Mouse (Mus musculus) midbrain, embryonic 10.5 days (tissue): Measurements from ENCODE around the gene Terb1. TPM values are rescaled to one million over a fixed set of nuclear protein-coding genes. Genes with fewer than 3 reads are reported as not detected.

ENCODE experiments used
- DNase-seq: peaks from one replicate; pipeline ENCODE4 v3.0.0-alpha.2; 2017; ENCODE audit warnings: low spot score
- H3K27ac ChIP-seq: fragments of 300-500 bp; sonication (generic); replicated peaks from 2 replicates; pipeline ENCODE4 v1.5.1; 2016; ENCODE audit warnings: mild to moderate bottlenecking
- H3K27me3 ChIP-seq: fragments of 300-500 bp; sonication (generic); 2 replicates; pipeline ENCODE4 v1.6.1; 2016; ENCODE audit warnings: low read depth, mild to moderate bottlenecking; ENCODE audit not compliant: poor library complexity, severe bottlenecking
- H3K36me3 ChIP-seq: fragments of 300-500 bp; sonication (generic); 2 replicates; pipeline ENCODE4 v1.6.1; 2016; ENCODE audit warnings: mild to moderate bottlenecking, moderate library complexity
- H3K4me1 ChIP-seq: fragments of 300-500 bp; sonication (generic); 2 replicates; pipeline ENCODE4 v1.6.1; 2016
- H3K4me3 ChIP-seq: fragments of 300-500 bp; sonication (generic); 2 replicates; pipeline ENCODE4 v1.5.1; 2016; ENCODE audit warnings: mild to moderate bottlenecking, moderate library complexity
- H3K9me3 ChIP-seq: fragments of 300-500 bp; sonication (generic); replicated peaks from 2 replicates; pipeline ENCODE4 v1.6.1; 2016; ENCODE audit warnings: mild to moderate bottlenecking
- WGBS: fragments of 180-500 bp; shearing (Covaris S2); methylation state at CpG from one replicate; pipeline ENCODE4 v1.1.7; 2016; 5-methylcytosine and 5-hydroxymethylcytosine counted together
- polyA plus RNA-seq: library from polyadenylated mRNA; unstranded; fragments of >200 nt; fragmentation: Nextera tagmentation; extraction: Ambion mirVana; gene quantifications from 2 replicates; pipeline ENCODE4 v1.2.1, GENCODE M21; 2016

The Terb1 gene
- 0.16 and 0.22 TPM in 2 replicates for polyA plus RNA-seq

DNA sequence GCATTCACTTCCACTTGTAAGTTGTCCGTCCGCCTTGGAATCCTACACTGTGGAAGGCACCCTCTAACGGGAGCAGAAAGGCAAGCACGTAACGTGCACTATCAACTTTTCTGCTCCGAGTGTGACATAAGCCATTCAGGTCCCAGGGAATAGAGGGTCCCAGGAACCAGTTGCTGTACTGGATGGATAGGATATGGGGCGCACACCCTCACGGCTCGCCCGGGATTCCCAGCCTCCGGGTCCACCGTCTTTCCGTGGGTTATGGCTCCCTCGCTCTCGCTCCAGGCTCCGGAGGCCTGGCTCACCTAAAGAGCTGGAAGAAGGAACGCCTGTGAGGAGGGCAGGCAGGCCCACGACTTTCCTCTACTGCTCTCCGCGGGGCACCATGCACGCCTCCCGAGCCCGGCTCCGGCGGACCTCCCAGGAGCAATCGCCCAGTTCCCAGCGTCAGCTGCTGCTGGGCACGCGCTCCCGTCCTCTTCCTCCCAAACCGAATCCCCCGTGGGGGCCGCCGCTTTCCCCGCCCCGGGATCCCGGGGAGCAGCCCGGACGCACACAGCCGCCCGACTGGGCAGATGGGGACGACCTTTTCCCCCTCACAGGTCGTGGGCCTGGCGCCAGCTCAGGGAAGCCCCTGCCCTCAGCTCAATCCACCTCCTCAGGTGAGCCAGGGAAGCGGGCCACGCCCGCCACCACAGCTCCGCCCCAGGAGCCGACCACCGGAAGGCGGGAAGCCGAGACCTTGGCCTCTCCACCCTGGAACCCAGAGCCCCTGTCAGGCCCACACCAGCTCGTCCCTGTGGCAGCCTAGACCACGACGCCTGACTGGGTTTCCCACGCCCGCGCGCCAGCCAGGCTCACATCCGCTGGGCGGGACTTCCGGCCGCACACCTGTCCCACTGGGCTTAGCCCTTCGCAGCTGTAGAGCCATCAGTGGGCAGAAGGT is at the start of gene Terb1:
Terb1 (minus strand) TSS at position 850 of the 946 bp plus-strand sequence.
- peak; percentile 45 for DNase-seq
- no peaks in the 10 kb centered on the region for H3K9me3 ChIP-seq
- peaks cover 10% of the 10 kb centered on the region; the same call in 1 of the 2 replicates for H3K27me3 ChIP-seq
- peaks cover 16% of the 10 kb centered on the region for H3K4me1 ChIP-seq
- peak within 1 kb of the TSS; percentile 63 for H3K27ac ChIP-seq
- peaks cover 24% of the 10 kb centered on the region for H3K36me3 ChIP-seq
- WGBS: 2% methylated on average over 64 of the region's 64 CpGs
- peak within 1 kb of the TSS; percentile 76 for H3K4me3 ChIP-seq

DNA sequence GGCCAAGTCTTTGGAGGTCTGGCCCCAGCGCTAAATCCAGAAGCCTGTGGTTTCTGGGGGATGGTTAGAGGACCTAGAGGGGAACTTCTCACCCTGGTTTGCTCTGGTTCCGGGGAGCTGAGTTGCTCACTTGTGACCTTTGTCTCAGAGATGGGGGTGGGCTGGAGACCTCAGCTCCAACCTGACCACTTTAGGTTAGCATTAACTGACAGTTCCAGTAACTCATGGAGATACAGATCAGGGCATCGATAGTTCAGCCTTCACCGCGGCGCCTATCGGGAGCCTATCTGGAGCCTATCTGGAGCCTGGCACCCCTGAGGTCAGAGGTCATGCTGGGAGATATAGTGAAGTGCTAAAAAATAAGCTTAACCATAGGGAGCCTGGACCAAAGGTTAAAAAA is 47.5 kb upstream of the Terb1 start:
- H3K4me1 ChIP-seq: no peaks in the 10 kb centered on the region
- 83% methylated on average over 7 of the region's 7 CpGs for WGBS
- H3K27me3 ChIP-seq: no peaks in the 10 kb centered on the region; the same call in 1 of the 2 replicates
- H3K4me3 ChIP-seq: no peak overlapping the region
- H3K27ac ChIP-seq: no peak overlapping the region
- H3K36me3 ChIP-seq: no peaks in the 10 kb centered on the region
- no peaks in the 10 kb centered on the region for H3K9me3 ChIP-seq
- no peak for DNase-seq

DNA sequence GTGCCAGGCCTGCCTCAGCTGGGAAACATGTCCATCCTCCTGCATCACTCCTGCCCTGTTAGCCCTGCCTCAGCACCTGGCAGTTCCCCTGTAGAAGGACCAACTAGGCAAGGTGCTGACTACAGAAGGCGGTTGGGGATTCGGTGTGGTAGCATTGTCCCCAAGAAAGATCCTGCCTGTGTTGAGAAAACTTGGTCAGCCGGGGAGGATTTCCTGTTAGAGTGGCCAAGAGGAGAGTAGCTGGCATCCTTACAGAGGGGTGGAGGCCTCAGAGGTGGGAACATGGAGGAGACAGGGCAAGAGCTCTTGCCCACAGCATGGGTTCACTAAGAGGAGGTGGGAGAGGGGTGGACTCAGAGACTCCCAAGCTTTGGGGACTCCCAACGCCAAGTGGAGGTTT is 45.5 kb upstream of the Terb1 start:
- no peaks in the 10 kb centered on the region; the same call in 1 of the 2 replicates for H3K27me3 ChIP-seq
- 0 out of 2 replicates have a peak, but pooled peaks cover 7% of the 10 kb centered on the region for H3K4me1 ChIP-seq
- no peak overlapping the region for H3K4me3 ChIP-seq
- no peak overlapping the region for H3K27ac ChIP-seq
- no peaks in the 10 kb centered on the region for H3K36me3 ChIP-seq
- no peaks in the 10 kb centered on the region for H3K9me3 ChIP-seq
- no peak for DNase-seq
- WGBS: 89% methylated on average over 4 of the region's 4 CpGs

DNA sequence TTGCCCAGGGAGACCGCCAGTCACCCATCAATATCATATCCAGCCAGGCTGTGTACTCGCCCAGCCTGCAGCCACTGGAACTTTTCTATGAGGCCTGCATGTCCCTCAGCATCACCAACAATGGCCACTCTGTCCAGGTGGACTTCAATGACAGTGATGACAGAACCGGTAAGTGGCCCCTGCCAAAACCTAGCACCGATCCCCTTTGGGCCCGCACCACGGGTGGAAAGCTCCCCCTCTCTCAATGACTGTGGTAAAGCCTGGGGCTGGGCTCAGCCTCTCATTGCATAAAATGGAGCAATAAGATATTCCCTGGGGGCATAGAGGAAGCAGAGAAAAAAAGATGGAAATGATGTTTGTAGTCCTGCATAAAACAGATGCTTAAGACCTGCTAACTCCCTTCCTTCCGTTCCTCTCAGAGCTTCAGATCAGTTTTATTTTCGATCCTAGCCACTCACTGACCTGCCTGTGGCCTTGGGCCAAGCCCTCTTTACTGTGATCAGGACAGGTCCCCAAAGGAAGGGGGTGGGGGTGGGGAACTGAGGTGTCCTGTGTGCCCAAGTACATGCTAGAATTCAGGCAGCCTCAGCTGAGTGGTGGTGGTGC is 33.8 kb upstream of the Terb1 start:
- Histone ChIP-seq H3K4me1 (peaks cover 21% of the 10 kb centered on the region), H3K36me3 (no peaks in the 10 kb centered on the region), H3K27ac (no peak overlapping the region), H3K9me3 (no peaks in the 10 kb centered on the region), H3K27me3 (peaks cover 60% of the 10 kb centered on the region), H3K4me3 (no peak overlapping the region)
- no peak for DNase-seq
- WGBS: 86% methylated on average over 8 of the region's 8 CpGs

DNA sequence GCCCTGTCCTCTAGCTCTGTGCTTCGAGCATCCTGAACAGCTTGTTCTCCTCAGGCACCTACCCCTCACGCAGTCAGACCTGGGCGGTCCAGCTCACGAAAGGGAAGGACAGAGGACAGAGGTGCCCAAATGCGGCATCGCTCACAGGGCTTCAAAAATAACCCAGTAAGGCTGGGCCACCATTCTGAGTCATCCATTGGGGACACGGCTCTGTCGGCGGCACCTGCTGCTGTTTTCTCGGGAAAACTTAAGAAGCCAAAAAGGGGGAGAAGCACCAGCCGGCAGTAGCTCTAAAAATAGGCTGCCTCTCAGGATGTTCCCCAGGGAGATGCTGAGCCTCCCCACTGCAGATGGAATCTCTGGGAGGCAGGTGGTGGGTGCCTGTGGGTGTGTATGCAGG is 32.5 kb upstream of the Terb1 start:
- peaks cover 74% of the 10 kb centered on the region for H3K27me3 ChIP-seq
- H3K4me3 ChIP-seq: peak overlapping the region; percentile 74; the same call in 1 of the 2 replicates

DNA sequence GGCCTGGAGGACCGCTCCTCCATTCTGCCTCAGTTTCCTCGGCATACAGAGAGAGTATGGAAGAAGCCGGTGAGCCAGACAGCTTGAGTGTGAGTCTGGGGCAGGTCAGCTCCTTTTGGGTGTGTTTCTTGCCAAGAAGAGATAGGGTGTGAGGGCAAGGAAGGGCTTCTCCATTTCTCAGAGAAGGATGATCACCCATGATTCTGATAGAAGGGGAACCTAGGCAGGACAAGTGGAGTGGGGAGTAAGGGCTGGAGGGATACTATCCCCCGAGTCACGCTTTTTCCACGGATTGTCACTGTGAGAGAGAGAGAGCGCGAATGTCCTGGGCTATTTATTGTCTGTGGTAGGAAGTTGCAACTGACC is 31.8 kb upstream of the Terb1 start:
- H3K4me3 ChIP-seq: peak overlapping the region; percentile 74
- H3K36me3 ChIP-seq: no peaks in the 10 kb centered on the region
- H3K27me3 ChIP-seq: peaks cover 76% of the 10 kb centered on the region
- no peaks in the 10 kb centered on the region for H3K9me3 ChIP-seq
- WGBS: 15% methylated on average over 8 of the region's 8 CpGs
- peaks cover 21% of the 10 kb centered on the region for H3K4me1 ChIP-seq
- DNase-seq: no peak
- no peak overlapping the region for H3K27ac ChIP-seq

More for the DNA sequence above, 32.5 kb upstream of the Terb1 start:
- H3K9me3 ChIP-seq: no peaks in the 10 kb centered on the region
- 12% methylated on average over 11 of the region's 11 CpGs for WGBS
- no peak overlapping the region for H3K27ac ChIP-seq
- H3K36me3 ChIP-seq: no peaks in the 10 kb centered on the region
- peaks cover 21% of the 10 kb centered on the region for H3K4me1 ChIP-seq
- DNase-seq: no peak

DNA sequence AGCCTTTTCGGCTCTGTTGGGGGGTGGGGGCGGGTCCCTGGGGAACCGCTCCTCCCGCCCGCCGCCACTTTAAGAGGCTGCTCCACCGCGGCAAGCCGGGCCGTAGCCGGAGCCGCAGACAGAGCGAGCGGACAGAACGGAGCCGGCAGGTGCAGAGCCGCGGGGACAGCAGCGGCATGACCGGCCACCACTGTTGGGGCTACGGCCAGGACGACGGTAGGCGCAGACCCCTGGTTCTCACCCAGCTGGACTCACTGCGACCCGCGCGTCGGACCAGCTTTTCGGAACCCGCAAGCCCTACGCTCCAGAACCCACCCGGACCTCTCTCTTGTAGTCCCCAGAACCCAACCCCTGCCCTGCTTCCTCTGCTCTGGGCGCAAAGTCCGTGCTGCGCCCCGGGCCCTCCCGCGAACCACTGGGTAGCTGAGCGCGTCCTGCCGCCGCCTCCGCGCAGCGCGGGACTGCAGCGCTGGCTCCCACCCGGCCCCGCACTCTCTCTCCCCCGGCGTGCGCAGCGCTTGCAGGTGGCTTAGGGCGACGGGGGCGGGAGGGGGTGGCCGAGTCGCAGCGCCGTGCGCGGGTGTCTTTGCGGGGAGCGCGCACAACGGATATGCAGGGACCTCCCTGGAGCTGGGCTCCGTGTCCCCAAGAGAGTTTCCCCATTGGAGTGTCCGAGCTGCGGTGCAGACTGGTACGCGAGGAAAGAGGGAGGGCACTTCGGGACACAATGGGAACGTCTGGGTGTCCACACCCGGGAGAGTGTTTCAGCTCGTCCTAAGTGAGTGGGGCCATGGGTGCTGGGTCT is 31.2 kb upstream of the Terb1 start:
- Histone ChIP-seq H3K4me3 (peak overlapping the region; percentile 74), H3K9me3 (no peaks in the 10 kb centered on the region), H3K36me3 (no peaks in the 10 kb centered on the region), H3K4me1 (peaks cover 21% of the 10 kb centered on the region), H3K27ac (peak overlapping the region; percentile 2; the same call in 1 of the 2 replicates), H3K27me3 (peaks cover 78% of the 10 kb centered on the region)
- WGBS: under 1% methylated on average over 76 of the region's 76 CpGs
- peak; percentile 51 for DNase-seq

DNA sequence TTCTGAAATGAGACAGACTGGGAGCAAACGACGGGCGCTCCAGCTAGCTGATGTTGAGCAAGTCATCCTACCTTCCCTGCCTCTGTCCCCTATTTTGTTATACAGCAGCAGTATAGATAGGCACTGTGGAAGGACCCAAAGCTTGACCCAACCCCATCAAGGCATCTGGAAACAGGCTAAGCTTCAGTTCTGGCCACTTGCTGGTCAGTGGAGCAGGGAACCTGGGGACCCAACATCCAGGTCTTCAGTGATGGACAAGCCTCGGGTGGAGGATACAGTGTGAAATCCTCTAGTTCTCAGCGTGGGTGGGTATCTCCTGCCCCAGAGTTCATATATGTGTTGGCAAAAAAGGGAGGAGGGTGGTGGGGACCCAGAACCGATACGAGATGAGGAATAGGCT is 30.5 kb upstream of the Terb1 start:
- 31% methylated on average over 7 of the region's 7 CpGs for WGBS
- Histone ChIP-seq H3K36me3 (no peaks in the 10 kb centered on the region), H3K9me3 (no peaks in the 10 kb centered on the region), H3K27me3 (peaks cover 83% of the 10 kb centered on the region), H3K27ac (no peak overlapping the region), H3K4me1 (peaks cover 24% of the 10 kb centered on the region), H3K4me3 (peak overlapping the region; percentile 74)
- DNase-seq: peak; percentile 11

DNA sequence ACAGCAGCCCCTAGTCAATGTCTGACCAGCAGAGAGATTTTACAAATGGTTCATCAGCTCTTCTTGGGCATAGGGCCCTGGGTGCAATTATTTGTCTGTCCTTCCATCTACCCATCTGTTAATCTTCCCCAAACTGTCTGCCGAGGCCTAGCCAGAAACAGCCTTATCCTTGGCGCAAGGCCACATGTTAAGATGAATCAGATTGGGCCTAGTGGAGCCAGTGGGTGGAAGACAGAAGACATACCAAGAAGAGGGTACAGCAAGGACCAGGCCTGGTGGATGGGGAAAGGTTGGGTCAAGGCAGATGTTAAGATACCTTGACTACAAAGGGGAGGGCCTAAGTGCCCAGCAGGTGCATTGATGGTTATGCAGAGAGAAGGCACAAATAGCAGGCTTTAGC is 29.9 kb upstream of the Terb1 start:
- Histone ChIP-seq H3K36me3 (no peaks in the 10 kb centered on the region), H3K9me3 (no peaks in the 10 kb centered on the region), H3K27me3 (peaks cover 83% of the 10 kb centered on the region), H3K4me3 (no peak overlapping the region), H3K4me1 (peaks cover 30% of the 10 kb centered on the region), H3K27ac (no peak overlapping the region)
- DNase-seq: peak; percentile 10
- WGBS: 91% methylated on average over 2 of the region's 2 CpGs

DNA sequence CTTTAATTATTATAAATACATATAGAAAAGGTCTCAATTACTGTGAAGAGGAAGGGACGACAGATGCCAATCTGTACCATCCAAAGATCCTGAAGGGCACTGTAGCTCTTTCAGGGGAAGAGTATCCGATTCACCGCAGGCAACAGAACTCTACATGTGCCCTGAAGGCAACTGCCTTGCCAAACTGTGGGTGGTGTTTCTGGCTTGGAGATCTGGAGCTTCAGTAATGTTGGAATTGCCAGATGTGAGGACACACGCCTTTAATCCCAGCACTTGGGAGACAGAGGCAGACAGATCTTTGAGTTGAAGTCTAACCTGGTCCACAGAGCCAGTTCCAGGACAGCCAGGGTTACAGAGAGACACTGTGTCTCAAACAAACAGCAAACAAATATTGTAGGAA is 29.2 kb upstream of the Terb1 start:
- H3K27me3 ChIP-seq: peaks cover 76% of the 10 kb centered on the region
- WGBS: 87% methylated on average over 4 of the region's 4 CpGs
- no peaks in the 10 kb centered on the region for H3K36me3 ChIP-seq
- H3K4me3 ChIP-seq: no peak overlapping the region
- H3K9me3 ChIP-seq: no peaks in the 10 kb centered on the region
- no peak overlapping the region for H3K27ac ChIP-seq
- peak; percentile 7 for DNase-seq
- peaks cover 32% of the 10 kb centered on the region for H3K4me1 ChIP-seq

DNA sequence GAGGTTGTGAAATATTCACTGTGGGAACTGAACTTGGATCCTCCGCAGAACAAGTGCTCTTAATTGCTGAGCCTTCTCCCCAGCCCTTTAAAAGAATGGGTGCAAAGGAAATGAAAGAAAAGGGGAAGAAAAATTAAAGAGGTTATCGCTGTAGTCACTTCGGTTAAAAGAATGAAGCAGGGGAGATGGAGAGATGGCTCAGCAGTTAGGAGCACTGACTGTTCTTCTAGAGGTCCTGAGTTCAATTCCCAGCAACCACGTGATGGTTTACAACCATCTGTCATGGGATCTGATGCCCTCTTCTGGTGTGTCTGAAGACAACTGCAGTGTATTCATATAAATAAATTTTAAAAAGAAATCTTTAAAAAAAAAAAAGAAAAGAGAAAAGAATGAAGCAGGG is 26.3 kb upstream of the Terb1 start:
- Histone ChIP-seq H3K9me3 (no peaks in the 10 kb centered on the region), H3K27me3 (peaks cover 48% of the 10 kb centered on the region), H3K36me3 (peaks cover 7% of the 10 kb centered on the region), H3K4me3 (no peak overlapping the region), H3K27ac (no peak overlapping the region), H3K4me1 (peaks cover 34% of the 10 kb centered on the region)
- 83% methylated on average over 4 of the region's 4 CpGs for WGBS
- no peak for DNase-seq

DNA sequence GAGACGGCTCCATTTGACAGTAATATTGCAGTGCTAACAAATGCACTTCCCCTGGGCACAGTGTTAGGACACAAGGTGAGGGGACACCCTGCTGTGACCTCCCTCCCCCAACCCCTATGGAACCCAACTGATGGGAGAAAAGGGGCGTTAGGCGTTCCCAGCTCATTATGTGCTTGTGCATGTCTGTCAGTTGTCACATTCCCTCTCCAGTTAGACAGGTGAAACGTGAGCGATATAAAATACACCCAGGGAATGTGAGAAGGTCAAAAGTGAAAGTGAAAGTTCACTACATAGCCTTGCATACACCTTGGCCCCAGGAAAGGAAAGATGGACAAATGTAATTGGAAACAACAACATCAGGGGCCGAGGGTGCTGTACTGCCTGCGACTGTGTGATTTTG is 25.7 kb upstream of the Terb1 start:
- peaks cover 13% of the 10 kb centered on the region for H3K36me3 ChIP-seq
- 43% methylated on average over 7 of the region's 7 CpGs for WGBS
- peaks cover 27% of the 10 kb centered on the region for H3K4me1 ChIP-seq
- no peaks in the 10 kb centered on the region for H3K9me3 ChIP-seq
- H3K27ac ChIP-seq: no peak overlapping the region
- peak overlapping the region; percentile 96 for H3K4me3 ChIP-seq
- DNase-seq: no peak
- H3K27me3 ChIP-seq: peaks cover 41% of the 10 kb centered on the region
